Mouse (Mus musculus) induced T-regulatory cell, adult 2 months (primary cell): Measurements from ENCODE around the gene Fhl2.

Experiments used
- DNase-seq: peaks from one replicate; pipeline ENCODE4 v3.0.0-alpha.2; 2012; ENCODE audit warnings: low read depth

Fhl2 gene

GRCm38 (mm10) chr1:43196661-43197241, at the start of gene Fhl2:
Gene Fhl2, minus strand, starts transcription at chr1:43196984.
- no peak for DNase-seq

GRCm38 (mm10) chr1:43245014-43245413, 48.2 kb upstream of the Fhl2 start:
- no peak for DNase-seq

DNA sequence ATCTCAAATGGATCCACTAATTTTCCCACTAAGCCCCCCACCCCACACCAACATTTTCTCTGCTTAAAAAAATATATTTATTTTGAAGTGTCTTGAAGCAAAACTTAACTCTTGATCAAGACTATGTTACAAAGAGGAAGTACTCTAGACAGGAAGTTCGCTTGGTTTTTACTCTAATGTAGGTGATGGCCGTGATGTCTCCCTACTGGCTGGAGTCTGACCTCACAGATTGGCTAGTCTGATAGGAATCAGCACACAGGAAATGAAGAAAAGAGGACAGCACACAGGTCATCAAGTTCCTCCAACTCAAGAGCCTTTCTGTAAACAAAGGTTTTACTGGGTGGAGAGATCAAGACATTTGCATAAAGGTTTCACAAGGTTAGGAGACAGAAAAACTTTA, 44.4 kb upstream of the Fhl2 start:
- peak; percentile 38 for DNase-seq

DNA sequence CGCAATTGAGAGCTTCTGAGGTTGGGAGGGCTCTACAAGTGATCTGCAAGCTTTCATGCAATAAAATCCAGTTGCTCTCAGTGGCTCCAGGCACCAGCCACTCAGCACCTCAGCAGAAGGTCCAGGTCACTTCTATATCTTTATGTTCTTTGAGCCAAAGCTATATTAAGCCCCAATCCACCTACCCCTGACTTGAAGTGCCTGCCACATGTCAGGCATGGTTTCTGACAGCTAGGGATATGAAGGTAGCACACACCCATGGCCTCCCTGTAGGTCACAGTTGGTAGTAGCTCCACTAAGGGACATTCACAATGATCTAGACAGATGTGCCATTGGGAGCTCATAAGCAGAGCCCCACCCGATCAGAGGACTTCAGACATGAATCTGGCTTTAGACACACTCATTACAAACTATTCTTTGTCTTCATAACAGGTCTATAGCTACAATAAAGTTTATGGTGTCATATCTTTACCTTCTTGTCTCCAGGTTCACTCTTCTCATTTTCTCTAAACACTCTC, 43.1 kb upstream of the Fhl2 start:
- no peak for DNase-seq

- no peak for DNase-seq
Observed at GRCm38 (mm10) chr1:43238471-43238870, 41.7 kb upstream of the Fhl2 start.

GRCm38 (mm10) chr1:43237360-43238235, 40.8 kb upstream of the Fhl2 start:
- no peak for DNase-seq

DNA sequence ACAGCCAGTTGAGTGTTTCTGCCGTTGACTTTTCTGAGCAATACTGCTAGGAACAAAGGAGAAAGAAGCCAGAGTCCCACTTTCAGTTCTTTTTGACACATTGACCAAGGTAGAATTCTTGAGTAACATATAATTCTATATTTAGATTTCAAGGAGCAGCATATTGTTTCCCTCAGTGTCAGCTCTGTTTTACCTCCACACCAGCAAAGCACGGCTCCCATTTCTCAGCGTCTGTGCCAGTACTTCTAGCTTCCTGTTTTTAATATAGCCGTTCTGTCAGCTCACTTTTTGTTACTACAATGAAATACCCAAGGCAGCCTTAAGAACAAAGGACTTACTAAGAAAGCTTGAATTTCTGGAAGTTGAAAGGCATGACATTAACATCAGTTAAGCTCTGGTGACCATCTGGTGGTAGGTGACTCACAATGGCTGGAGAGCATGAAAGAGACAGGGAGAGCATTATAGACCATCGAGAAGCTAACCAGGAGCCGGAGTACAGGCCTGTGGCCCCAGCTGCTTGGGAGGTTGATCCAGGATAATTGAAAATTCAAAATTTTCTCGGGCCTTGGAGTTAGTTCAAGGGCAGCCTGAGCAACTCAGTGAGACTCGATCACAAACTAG, 28.9 kb upstream of the Fhl2 start:
- DNase-seq, result peak; percentile 15

DNA sequence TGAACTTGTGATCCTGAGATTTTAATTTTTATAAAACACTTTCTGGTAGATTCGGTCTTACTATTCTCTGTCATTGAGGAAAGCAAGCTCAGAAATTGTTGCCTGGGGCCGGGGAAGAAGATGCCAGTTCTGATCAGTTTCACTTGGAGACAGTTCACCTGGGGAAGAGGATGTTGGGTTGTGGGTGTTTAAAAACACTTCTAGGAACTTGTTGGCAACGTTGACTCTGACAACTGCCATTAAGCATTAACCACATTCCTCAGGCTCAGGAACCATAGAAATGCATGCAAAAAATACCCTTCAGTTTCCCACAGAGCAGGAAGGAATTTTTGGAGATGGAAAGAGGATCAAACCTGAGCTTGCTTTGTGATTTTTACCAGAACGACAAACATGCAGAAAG, 28.2 kb upstream of the Fhl2 start:
- DNase-seq, result peak; percentile 35

GRCm38 (mm10) chr1:43224171-43224570, 27.4 kb upstream of the Fhl2 start:
- peak; percentile 78 for DNase-seq

GRCm38 (mm10) chr1:43223097-43223496, 26.3 kb upstream of the Fhl2 start:
- no peak for DNase-seq

- no peak for DNase-seq
Observed at GRCm38 (mm10) chr1:43218016-43218680, 21.4 kb upstream of the Fhl2 start.

DNA sequence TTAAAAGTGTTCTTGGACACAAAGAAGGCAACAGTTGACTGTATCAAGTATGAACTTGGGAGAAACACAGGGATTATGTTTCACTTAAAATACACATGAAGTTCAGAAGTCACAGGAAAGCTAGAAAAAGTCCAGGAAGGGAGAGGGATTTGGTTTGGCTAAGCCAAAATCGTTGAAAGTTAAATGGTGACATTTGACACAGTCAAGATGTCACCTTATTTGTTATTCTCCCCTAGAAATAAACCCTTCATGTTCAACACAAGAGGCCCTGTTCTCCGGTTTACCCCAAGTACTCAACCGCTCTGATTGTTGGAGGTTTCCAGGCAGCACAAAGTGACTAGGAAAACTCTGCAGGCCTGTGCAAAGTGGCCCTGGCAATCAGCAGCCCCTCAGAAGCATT, 18.8 kb upstream of the Fhl2 start:
- DNase-seq, result no peak

GRCm38 (mm10) chr1:43211274-43211673, 14.5 kb upstream of the Fhl2 start:
- DNase-seq, result no peak

DNA sequence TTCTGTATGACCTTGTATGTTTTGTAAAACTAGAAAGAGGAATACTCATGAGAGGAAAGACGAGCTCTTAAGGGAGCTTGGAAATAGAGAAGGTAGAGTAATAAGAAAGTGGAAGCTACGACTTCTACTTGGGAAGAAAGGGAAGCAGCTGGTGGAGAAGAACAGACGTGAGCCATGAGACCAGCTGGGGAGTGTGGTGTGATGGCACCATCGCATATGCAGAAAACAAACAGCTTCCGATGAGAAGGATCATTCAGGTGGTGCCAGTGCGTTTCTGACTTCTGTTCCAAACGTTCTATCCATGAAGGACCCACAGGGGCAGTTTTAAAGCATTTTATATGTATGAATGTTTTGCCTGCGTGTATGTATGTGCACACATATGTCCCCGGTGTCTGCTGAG, 13.5 kb upstream of the Fhl2 start:
- no peak for DNase-seq

DNA sequence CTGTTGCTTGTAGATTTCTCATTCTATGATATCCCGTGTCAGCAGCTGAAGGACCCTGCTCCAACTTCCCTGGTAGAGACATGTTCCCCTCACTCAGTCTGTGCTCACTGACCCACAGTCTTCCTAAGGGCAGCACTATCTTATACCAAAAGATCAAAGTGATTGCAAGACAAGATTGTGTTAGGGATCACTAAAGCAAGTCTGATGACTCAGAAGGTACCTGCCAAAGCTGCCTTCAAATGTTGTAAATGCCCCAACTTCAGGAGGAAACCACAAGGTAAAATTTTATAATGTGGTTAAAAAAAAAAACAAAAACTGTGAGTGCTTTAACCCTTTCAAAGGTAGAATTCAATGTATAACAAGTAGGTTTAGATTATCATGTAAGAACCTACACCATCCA, 10.4 kb upstream of the Fhl2 start:
- peak; percentile 54 for DNase-seq

- no peak for DNase-seq
Observed at GRCm38 (mm10) chr1:43203282-43203681, 6.5 kb upstream of the Fhl2 start.

GRCm38 (mm10) chr1:43202226-43202625, 5.4 kb upstream of the Fhl2 start:
- no peak for DNase-seq

DNA sequence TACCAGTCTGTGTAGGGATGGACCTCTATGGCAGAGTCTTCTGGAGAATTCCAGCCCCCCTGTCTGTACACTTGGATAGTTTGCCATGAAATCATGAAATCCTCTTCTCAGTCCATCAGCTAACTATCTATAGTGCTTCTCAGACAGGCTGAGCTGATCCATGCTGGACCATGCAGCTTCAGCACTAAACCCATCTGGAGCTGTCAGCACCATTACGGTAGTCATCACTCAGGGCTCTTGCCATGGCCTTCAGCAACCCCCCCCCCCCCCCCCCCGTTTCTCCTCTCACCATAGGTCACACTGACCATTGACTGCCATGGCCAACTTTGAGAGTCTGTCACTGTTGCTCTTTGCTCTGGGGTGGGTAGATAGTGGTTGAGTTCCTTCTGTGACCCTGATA, 5.0 kb upstream of the Fhl2 start:
- DNase-seq, result no peak

DNA sequence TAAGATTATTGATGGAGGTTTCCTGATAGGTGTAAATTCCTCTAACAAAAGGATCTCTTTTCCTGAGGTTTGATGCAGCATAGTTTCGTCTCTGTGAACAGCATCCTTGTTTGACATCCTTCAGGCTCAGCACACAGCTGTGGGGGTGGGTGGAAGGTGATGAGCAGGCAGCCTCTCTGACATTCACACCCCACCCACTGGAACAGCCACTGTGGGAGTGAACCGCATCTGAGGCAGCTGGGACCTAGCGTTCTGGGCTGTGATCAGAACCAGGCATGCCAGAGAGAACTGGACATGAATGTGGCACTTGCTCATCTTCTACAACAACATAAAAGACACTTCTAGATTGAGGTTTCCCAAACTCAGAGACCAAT, 3.1 kb upstream of the Fhl2 start:
- DNase-seq, result no peak

DNA sequence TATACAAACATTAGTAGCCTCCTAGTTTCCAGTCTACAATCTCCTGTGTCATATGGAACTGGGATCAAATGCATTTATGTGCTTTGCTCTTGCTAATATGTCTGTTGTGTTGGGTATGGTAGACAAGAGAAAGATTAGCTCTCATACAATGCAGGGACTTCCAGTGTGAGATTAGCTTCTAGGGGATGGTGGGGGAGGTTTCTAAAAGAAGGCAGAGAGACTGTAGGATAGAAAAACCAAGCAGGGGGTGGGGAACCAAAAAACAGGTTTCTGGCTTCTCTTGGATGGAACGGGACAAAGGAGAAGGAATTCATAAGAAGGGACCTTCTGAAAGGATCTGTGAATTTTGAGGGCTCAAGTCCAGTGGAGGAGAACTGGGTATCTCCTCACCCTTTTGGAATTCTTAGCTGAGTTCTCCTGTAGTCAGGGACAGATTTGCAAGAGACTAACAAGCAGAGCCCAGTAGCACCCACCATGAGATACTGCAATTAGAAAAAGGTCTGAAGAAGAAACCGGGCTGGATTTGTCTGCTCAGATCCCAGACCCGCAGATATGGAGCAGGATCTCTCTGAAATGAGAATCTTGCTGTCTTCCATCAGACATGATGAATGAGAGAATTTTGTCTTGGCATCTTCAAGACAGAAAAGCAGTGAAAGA, 2.6 kb upstream of the Fhl2 start:
- DNase-seq, result no peak

DNA sequence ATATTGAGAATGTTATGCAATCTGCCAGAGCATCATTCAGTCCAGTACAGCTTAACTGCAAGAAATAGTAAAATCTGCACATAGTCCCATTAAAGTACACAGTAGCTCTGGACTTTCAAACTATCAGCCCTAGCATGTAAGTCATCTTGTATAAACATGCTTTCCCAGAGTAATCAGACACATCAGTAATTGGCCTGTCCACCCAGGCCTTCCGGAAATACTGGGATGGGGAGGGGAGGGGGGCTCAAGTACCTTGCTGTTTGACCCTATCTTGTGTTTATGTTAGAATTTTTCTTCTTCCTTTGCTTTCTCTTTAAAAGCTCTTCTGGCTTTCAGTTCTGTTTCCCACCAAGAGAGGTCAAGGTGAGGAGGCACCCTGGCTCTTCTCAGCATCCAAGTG, 725 bp downstream of the Fhl2 start:
- no peak for DNase-seq

DNA sequence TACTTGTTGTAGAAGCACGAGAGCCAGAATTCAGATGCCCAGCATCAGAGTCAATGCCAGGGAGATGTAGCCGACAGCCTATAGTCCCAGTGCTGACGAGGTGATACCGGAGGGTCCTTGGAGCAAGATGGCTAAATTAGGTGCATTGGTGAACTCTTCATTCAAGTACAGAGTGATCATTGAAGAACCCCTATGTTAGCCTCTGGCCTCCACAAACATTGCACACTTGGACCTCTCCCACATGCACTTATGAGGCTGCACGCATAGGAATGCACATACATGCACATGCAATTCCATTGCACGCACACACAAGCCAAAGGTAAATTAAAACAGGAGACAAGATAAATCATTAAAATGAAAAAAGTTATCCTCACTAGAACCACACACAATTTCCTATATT, 3.4 kb downstream of the Fhl2 start:
- no peak for DNase-seq
